Mouse (Mus musculus) midbrain, embryonic 12.5 days (tissue): ENCODE results near the gene Mcf2l. TPM values are rescaled to one million over a fixed set of nuclear protein-coding genes. Genes with fewer than 3 reads are reported as not detected.

Experiments used
- ATAC-seq: fragments of 200-750 bp; cut with Nextera tagmentation; 2 replicates; pipeline ENCODE4 v1.8.0; 2017; ENCODE audit warnings: low read depth, moderate TSS enrichment, moderate library complexity; ENCODE audit not compliant: low FRiP score
- H3K27ac ChIP-seq: fragments of 300-500 bp; sonication (generic); replicated peaks from 2 replicates; pipeline ENCODE4 v1.5.1; 2016; ENCODE audit warnings: mild to moderate bottlenecking
- H3K27me3 ChIP-seq: fragments of 300-500 bp; sonication (generic); 2 replicates; pipeline ENCODE4 v1.6.1; 2016; ENCODE audit warnings: mild to moderate bottlenecking
- H3K36me3 ChIP-seq: fragments of 300-500 bp; sonication (generic); 2 replicates; pipeline ENCODE4 v1.6.1; 2016
- H3K4me1 ChIP-seq: fragments of 300-500 bp; sonication (generic); 2 replicates; pipeline ENCODE4 v1.6.1; 2016
- H3K4me2 ChIP-seq: fragments of 300-500 bp; sonication (generic); replicated peaks from 2 replicates; pipeline ENCODE4 v1.6.1; 2016; ENCODE audit warnings: mild to moderate bottlenecking, moderate library complexity
- H3K4me3 ChIP-seq: fragments of 300-500 bp; sonication (generic); 2 replicates; pipeline ENCODE4 v1.5.1; 2016; ENCODE audit warnings: mild to moderate bottlenecking
- H3K9ac ChIP-seq: fragments of 300-500 bp; sonication (generic); replicated peaks from 2 replicates; pipeline ENCODE4 v1.6.1; 2016; ENCODE audit warnings: mild to moderate bottlenecking, moderate library complexity
- H3K9me3 ChIP-seq: fragments of 300-500 bp; sonication (generic); 2 replicates; pipeline ENCODE4 v1.6.1; 2016; ENCODE audit warnings: mild to moderate bottlenecking
- WGBS: fragments of 180-500 bp; shearing (Covaris S2); methylation state at CpG from one replicate; pipeline ENCODE4 v1.1.7; 2016; 5-methylcytosine and 5-hydroxymethylcytosine counted together
- microRNA-seq: library from miRNA; unstranded; fragments of <30 nt; microRNA quantifications from one replicate; pipeline ENCODE4, GENCODE M21; 2017
- polyA plus RNA-seq: library from polyadenylated mRNA; unstranded; fragments of >200 nt; fragmentation: Nextera tagmentation; extraction: Ambion mirVana; gene quantifications from 2 replicates; pipeline ENCODE4 v1.2.1, GENCODE M21; 2016

Mcf2l gene
- polyA plus RNA-seq, 1 experiment from 2014 or later = 97.8 TPM

DNA sequence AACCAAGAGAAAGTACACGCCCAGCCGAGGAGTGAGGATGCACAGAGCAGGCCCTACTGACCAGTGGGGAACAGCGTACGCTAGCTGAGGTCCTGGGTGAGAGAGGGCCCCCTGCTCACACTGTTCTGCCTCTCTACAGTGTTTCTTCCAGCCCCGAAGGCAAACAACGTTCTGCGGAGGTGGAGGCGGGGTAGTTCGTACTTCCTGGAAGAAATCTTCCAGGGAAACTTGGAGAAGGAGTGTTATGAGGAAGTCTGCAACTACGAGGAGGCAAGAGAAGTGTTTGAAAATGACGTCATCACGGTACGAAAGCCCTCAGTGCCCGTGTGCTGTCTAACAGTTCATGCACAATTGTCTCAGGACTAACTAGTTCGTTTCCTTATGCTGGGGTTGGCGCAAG, 189.5 kb downstream of the Mcf2l start:
- Histone ChIP-seq H3K4me3 (no peak overlapping the region), H3K36me3 (no peaks in the 10 kb centered on the region), H3K4me1 (no peaks in the 10 kb centered on the region), H3K9ac (no peak overlapping the region), H3K27ac (no peak overlapping the region), H3K9me3 (no peaks in the 10 kb centered on the region), H3K4me2 (no peak overlapping the region), H3K27me3 (no peaks in the 10 kb centered on the region)
- no peak for ATAC-seq
- 82% methylated on average over 16 of the region's 16 CpGs for WGBS

Small RNAs within 50 kb of the gene (microRNA-seq; reads per million reads assigned to microRNA genes)
- 2.1 reads per million for gene Gm38671

Other genes with a start within 250 kb of the Mcf2l start
- gene Tubgcp3, start 201.6 kb upstream of the Mcf2l start, polyA plus RNA-seq = 55.6 and 56.1 TPM in 2 replicates
- 15.2 and 16.5 TPM in 2 replicates for gene Atp11a, start 116.8 kb upstream of the Mcf2l start, polyA plus RNA-seq
- gene F7, start 152.2 kb downstream of the Mcf2l start, polyA plus RNA-seq = 0.12 and 0.15 TPM in 2 replicates
- 0.50 and 0.52 TPM in 2 replicates for gene F10, start 163.5 kb downstream of the Mcf2l start, polyA plus RNA-seq
- gene Proz, start 187.1 kb downstream of the Mcf2l start, polyA plus RNA-seq = 0.56 and 0.98 TPM in 2 replicates
- gene Pcid2, start 231.7 kb downstream of the Mcf2l start, polyA plus RNA-seq = 58.9 and 62.3 TPM in 2 replicates
- gene Cul4a, start 231.8 kb downstream of the Mcf2l start, polyA plus RNA-seq = 82.1 and 86.1 TPM in 2 replicates